Mouse (Mus musculus): ENCODE measurements around the gene Spint1.

Spint1 gene

GRCm38 (mm10) chr2:119242548-119242947, 5.4 kb downstream of the Spint1 start:
- DNase-seq (ENCODE audit: low spot score), result no peak

GRCm38 (mm10) chr2:119245246-119245645, 8.1 kb downstream of the Spint1 start:
- DNase-seq (ENCODE audit: low spot score), result no peak

DNA sequence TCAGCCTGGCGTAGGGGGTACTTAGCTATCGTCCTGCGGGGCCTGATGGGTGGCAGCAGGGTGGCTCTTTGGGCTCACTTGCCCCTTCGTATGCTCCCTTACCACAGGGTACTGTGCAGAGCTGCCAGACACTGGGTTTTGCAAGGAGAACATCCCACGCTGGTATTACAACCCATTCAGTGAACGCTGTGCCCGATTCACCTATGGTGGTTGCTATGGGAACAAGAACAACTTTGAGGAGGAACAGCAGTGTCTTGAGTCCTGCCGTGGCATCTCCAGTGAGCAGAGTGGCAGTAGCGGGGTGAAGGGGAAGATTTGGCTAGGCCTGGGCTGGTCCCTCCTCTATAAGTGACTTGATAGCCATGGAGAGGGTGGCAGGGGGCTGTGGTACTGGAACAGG, 10.7 kb downstream of the Spint1 start:
- no peak for DNase-seq (ENCODE audit: low spot score)

GRCm38 (mm10) chr2:119249592-119250061, 12.5 kb downstream of the Spint1 start:
- no peak for DNase-seq (ENCODE audit: low spot score)

DNA sequence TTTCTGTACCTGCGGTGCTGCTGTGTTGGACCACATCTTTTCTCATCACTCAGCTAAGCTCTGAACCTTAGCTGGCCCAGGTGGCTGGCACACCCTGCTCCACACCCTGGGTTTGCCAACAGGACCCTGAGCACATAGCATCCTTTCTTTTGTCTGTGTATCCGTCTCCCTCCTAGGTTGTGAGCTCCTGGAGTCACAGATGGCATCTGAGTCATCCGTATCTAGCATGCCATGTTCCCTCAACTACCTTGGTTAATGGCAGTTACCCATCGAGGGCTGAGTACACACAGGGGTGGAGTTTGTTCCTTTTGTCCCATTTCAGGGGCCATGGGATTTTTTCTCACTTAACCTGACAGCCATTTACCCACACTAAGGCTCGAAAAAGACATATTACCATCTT, 13.2 kb downstream of the Spint1 start:
- DNase-seq (ENCODE audit: low spot score), result no peak

GRCm38 (mm10) chr2:119250826-119251478, 13.8 kb downstream of the Spint1 start:
- peak; percentile 75 for DNase-seq (ENCODE audit: low spot score)

GRCm38 (mm10) chr2:119254976-119255375, 17.8 kb downstream of the Spint1 start:
- no peak for DNase-seq (ENCODE audit: low spot score)

DNA sequence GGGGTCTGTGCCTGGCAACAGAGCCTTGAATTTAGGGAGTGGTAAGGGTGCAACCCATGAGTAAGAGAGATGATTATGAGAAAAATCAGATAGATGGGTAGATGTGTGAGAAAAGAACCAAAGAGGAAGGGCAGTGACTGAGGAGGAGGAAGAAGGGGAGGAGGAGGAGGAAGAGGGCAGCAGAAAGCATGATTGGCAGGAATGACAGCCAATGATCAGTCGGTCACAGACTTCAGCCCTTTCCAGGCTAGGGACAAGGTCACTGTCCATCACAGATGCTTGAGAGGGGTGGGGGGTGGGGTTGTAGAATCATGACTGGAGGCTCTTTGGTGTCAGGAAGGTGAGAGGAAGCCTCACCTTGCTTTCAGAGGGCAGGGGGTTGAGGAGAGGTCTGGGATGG, 23.4 kb downstream of the Spint1 start:
- DNase-seq (ENCODE audit: low spot score), result no peak

GRCm38 (mm10) chr2:119261326-119261725, 24.2 kb downstream of the Spint1 start:
- no peak for DNase-seq (ENCODE audit: low spot score)

DNA sequence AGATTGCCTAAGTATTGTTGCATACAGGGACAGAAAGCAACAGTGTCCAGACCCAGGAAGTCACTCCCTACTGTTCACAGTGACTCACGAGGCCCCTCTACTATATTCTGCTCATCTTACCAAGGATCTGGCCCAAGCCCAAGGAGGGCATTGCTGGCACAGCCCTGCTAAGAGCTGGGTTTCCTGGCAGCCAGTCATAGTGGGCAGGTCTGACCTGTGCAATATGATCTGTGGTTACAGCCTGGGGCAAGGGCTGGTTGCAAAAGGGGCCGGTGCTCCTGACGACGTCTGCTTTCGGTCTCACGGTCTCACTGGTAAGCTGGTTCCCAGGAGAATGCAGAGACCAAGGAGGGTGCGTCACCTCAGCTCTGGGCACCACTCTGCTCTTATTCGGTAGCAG, 25.8 kb downstream of the Spint1 start:
- DNase-seq (ENCODE audit: low spot score), result no peak

GRCm38 (mm10) chr2:119263813-119264212, 26.7 kb downstream of the Spint1 start:
- no peak for DNase-seq (ENCODE audit: low spot score)

DNA sequence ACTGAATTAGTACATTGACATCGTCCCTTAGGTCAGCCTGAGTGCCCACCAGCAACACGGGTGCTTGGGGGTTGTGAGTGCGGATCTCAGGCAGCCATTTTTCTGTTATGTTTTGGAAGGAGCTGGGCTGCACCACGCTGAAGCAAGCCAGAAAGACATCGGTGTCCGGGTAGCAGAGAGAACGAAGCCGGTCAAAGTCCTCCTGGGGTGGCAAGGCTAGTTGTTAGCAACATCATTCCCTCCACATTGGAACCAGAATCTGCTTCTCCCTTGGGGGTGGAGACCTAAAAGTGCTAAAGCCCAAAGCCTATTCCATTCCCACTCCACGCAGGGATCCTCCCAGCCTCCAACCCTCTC, 33.1 kb downstream of the Spint1 start:
- no peak for DNase-seq (ENCODE audit: low spot score)

GRCm38 (mm10) chr2:119270643-119271331, 33.6 kb downstream of the Spint1 start, which contains the start of gene Rhov:
Gene Rhov, minus strand, starts transcription at chr2:119271272.
- no peak for DNase-seq (ENCODE audit: low spot score)

DNA sequence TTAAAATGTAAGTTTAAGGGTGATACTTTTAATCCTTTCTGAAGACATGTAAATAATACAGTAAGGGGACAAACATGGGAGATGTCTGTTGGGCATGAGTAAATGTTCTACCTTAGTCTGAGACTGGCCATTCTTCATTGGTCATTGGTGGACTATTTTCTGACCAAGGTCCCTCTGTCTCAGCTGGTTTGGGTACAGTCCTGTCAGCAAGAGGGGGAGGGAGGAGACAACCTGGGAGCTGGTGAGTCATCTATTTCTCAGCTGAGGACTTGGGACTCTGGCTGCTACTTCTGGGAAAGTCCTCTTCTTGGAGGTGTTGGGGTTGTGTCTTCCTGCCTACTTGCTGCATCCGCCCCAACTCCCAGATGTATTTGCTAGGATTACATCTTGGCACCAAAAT, 37.0 kb downstream of the Spint1 start:
- no peak for DNase-seq (ENCODE audit: low spot score)

- DNase-seq (ENCODE audit: low spot score), result no peak
Observed at GRCm38 (mm10) chr2:119276926-119277325, 39.8 kb downstream of the Spint1 start.

GRCm38 (mm10) chr2:119277810-119278209, 40.6 kb downstream of the Spint1 start:
- DNase-seq (ENCODE audit: low spot score), result no peak

DNA sequence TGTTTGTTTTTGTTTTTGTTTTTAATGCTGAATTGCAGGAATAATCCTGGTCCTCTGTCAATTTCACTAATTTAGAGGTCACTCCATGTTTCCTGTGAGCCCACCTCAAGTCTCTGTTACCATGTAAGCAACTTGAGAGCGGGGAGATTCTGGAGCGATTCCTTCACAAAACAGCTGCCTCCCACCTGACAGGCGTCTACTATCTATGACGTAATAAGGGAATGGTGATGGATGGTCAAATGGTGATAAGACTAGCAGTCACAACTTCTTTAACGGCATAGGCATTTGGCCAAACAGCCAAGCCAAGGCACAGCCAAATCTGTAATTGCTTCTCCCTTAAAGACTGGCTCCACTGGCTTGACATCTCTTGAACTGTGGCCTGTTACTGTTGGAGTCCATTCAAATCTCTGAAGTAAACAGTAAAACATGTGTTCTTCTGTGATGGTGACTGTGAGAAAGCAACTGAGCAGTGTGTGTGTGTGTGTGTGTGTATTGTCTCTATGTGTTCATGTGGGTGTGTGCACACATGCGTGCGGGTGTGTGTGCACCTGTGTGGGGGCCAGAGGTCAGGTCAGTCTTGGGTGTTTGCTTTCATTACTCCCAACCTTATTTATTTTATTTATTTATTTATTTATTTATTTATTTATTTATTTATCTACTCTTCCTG, 44.9 kb downstream of the Spint1 start:
- DNase-seq (ENCODE audit: low spot score), result no peak

DNA sequence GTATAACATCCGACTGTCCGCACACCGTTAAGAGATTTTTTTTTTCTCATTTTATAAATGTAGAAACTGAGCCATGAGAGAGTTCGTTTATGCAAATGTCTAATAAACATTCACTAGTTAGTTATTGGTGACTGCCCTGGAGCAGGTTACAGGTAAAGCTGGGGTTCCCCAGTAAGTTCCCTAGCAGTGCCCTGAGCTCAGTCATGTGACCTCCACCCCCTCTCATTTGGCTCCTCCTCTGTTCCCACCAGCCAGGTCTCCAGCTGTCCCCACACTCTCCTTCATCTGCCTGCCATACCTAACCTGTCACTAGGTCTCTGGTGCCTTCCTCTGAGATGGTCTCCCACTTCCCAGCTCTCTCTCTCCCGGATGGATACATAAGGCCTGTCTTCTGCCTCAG, 50.2 kb downstream of the Spint1 start:
- no peak for DNase-seq (ENCODE audit: low spot score)

DNA sequence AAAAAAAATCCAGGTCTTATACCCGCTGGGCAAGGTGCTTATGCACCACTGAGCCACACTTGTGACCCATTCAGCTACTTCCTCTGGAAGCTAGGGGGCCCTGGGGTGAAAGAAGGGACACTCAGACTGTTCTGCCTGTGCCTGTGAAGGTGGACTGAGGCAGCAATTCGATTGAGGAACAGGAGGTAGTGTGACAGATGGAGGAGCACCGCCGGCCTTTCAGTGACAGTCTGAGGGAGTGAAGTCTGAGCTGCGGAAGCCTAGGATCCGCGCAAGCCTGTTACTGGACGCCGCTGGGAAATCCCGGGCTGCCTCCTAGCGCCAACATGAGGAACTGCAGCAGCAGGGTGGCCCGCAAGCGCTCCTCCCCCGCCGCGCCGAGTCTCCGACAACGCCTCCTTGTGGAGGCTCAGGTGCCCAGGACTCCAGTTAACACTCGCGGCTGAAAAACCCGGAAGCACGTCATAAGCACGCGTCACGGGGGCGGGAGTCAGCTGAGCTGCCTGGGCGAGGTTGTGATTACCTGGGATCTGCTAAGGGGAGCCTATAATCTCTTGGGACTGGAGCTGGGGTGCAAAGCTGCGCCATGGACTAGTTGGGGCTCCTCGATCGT, 51.2 kb downstream of the Spint1 start, which contains the start of gene Vps18:
Gene Vps18 (plus strand): TSS at position 471 of the 613 bp plus-strand sequence.
- peak; percentile 97 for DNase-seq (ENCODE audit: low spot score)

- no peak for DNase-seq (ENCODE audit: low spot score)
Observed at GRCm38 (mm10) chr2:119289014-119289416, 51.9 kb downstream of the Spint1 start.

DNA sequence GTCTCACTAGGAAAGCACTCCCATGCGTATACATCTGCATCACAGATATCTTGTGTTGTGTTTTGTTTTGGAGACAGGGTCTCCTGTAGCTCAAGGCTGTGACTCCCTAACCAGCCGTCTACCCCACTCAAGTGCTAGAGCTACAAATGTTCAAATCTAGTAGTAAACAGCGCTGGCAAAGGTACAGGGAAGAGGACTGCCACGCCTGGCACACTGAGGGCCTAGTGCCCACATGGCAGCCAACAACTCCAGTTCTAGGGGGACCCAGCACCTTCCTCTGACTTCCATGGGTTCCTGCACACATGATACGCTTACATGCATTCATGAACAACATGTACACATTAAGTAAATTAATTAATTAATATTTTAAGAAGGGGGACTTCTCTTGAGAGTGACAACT, 55.1 kb downstream of the Spint1 start:
- no peak for DNase-seq (ENCODE audit: low spot score)

DNA sequence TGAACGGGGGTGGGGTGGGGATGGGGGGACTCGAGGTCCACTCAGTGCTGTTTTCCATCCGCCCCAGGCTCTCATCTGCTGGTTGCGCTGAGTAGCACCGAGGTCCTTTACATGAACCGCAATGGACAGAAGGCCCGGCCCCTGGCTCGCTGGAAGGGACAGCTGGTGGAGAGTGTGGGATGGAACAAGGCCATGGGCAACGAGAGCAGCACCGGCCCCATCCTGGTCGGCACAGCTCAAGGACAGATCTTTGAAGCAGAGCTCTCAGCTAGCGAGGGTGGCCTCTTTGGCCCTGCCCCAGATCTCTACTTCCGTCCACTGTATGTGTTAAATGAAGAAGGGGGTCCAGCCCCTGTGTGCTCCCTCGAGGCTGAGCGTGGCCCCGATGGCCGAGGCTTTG, 55.7 kb downstream of the Spint1 start:
- DNase-seq (ENCODE audit: low spot score), result no peak

- DNase-seq (ENCODE audit: low spot score), result no peak
Observed at GRCm38 (mm10) chr2:119293311-119293710, 56.1 kb downstream of the Spint1 start.
